Mouse (Mus musculus) Muller cell, postnatal 12 days (primary cell): Measurements from ENCODE around the gene AC141477.1.

Experiments
- DNase-seq: peaks from one replicate; pipeline ENCODE4 v3.0.0-alpha.2; 2015; ENCODE audit errors: inconsistent ontology term

AC141477.1 gene

GRCm38 (mm10) chr10:76440281-76440680, at the start of gene AC141477.1:
AC141477.1 (minus strand) TSS chr10:76440444.
- no peak for DNase-seq

DNA sequence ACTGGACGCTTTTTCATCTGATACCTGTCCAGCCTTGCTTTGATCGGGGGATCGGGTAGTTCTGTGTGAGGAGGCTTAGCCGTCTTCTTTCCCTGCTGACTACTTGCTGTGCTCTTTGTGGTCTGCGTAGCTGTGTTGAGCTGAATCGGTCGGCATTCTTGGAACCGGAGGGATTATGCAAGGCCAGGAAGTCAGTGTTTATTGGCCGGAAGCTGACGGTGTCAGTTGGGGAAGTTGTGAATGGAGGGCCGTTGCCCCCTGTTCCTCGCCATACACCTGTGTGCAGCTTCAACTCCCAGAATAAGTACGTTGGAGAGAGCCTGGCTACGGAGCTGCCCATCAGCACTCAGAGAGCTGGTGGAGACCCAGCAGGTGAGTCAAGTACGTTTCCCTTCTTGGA, 49.0 kb upstream of the AC141477.1 start:
- DNase-seq: no peak

DNA sequence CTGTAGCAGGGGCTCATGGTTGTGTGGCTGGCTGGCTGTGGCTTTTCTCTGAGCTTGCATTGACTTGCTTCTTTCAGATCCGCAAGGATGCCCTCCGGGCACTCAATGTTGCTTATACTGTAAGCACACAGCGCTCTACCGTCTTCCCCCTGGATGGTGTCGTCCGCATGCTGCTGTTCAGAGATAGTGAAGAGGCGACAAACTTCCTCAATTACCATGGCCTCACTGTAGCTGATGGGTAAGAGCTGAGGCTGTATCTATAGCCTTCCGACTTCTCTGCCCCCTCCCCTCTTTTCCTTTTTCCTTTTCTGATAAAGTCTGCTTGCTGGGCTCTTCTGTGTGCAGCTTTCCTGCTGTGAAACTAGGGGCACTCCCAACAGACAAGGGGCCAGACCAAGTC, 48.0 kb upstream of the AC141477.1 start:
- DNase-seq: no peak

GRCm38 (mm10) chr10:76486302-76486701, 46.1 kb upstream of the AC141477.1 start:
- no peak for DNase-seq

DNA sequence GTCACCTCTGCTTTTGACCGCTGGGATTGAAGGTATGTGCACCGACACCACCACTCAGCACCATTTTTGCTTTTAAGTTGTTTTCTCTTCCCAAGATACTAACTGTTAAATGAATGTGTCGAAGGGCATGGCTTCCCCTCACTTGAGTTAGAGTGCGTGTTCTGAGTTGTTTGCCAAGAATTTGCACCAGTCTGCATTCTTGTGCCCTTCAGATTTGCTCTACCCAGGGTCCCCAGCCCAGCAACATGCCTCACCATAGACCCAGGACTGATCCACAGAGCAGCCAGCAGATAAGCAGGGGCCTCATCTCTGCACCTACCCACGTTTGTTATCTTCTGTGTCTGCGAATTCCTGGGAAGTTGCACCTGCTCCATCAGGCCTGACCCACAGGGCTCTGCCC, 41.2 kb upstream of the AC141477.1 start:
- DNase-seq: no peak

DNA sequence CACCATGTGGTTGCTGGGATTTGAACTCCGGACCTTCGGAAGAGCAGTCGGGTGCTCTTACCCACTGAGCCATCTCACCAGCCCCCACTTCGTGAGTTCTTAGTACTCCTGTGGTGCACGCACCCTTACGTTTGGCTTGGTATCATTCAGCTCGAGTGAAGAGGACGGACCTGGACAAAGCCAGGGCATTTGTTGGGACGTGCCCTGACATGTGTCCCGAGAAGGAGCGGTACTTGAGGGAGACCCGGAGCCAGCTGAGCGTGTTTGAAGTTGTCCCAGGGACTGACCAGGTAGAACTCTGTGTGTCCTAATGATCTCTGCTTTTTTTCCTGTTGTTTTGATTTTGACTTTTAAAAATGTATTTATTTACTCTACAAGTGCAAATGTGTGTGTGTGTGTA, 40.6 kb upstream of the AC141477.1 start:
- DNase-seq: no peak

- DNase-seq: no peak
Measured at GRCm38 (mm10) chr10:76473759-76474158, 33.5 kb upstream of the AC141477.1 start.

DNA sequence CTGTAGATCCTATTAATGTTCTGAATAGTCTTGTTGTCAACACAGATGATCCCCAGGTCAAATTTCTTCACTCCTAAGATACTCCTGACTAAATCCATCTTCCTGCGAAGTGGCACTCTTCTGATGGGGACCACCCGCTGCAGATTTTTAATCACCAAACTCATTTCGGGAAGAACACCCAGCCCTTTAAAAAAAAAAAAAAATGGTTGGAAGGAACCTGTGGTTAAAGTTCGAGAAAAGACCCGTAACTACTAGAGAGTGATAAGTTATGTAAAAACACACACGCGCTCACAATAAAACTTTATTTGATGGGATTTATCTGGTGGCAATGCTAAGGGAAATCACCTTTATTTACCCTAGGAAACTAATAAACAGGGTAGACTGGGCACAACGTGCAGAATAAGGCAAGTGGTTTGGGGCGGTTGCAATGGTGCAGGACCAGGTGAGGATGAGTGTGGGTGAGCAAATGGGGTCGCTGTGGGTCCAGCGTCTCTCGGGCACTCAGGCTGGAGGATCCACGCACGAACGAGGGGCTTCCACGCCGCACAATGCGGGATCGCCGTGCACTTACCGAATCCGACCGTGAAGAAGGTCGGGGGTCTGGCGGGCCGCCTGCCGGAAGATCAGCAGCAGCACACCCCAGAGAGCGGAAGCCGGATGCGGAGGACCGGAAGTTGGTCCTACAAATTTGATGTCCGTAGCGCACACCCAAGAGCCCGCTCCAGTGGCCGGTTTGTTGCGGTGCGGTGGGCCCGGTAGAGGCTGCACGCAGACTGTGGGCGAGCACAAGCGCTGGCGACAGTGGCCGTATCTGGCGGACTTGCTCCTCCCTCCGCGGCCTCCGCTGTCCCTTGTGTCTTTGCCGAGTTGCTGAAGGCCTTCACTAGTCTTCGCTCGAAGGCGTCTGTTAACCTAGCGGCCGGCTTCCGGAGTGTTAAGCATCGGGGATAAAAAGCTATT, 28.2 kb upstream of the AC141477.1 start, which contains the start of the genes Mcm3ap and Ybey:
Mcm3ap (plus strand) TSS at position 725 of the 960 bp plus-strand sequence.
Ybey (minus strand) TSS at position 912 of the 960 bp plus-strand sequence.
- peak; percentile 92 for DNase-seq

- no peak for DNase-seq
Measured at GRCm38 (mm10) chr10:76462721-76463120, 22.5 kb upstream of the AC141477.1 start.

- DNase-seq: no peak
Measured at GRCm38 (mm10) chr10:76462312-76462711, 22.1 kb upstream of the AC141477.1 start.

- peak; percentile 60 for DNase-seq
Measured at GRCm38 (mm10) chr10:76461255-76461654, 21.0 kb upstream of the AC141477.1 start.

DNA sequence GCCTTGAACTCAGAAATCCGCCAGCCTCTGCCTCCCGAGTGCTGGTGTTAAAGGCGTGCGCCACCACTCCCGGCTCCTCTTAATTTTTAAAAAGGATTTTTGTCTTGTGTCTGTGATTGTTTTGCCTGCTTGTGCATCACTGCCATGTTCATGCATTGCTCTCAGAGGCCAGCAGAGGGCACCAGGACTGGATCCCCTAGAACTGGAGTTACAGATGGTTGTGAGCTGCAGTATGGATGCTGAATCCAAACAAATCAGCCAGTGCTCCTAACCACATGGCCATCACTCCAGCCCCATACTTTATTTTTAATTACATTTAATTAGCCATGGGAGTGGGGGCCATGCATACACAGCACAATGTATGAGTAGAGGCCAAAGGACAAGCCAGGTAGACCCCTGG, 15.0 kb upstream of the AC141477.1 start:
- peak; percentile 36 for DNase-seq

DNA sequence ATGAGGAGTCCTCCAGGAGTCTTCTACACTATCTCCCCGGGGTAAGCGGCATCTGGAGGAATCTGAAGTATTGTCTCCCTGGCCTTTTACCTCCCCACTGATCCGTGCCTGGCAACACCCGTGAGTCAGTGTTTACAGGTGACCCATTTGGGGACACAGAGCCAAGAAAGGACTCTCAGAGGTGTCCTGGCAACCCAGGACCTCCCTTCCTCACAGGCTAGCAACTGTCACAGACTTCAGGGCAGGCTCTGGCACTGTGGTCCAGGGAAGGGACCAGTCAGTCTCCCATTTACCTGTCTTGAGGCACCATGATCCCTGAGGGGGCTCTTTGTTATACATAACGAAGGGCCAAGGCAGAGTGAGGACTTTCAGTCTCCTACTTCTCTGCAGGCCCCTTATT, 8.6 kb upstream of the AC141477.1 start, which contains the start of gene 2610028H24Rik:
2610028H24Rik (plus strand) TSS at position 231 of the 400 bp plus-strand sequence.
- no peak for DNase-seq

DNA sequence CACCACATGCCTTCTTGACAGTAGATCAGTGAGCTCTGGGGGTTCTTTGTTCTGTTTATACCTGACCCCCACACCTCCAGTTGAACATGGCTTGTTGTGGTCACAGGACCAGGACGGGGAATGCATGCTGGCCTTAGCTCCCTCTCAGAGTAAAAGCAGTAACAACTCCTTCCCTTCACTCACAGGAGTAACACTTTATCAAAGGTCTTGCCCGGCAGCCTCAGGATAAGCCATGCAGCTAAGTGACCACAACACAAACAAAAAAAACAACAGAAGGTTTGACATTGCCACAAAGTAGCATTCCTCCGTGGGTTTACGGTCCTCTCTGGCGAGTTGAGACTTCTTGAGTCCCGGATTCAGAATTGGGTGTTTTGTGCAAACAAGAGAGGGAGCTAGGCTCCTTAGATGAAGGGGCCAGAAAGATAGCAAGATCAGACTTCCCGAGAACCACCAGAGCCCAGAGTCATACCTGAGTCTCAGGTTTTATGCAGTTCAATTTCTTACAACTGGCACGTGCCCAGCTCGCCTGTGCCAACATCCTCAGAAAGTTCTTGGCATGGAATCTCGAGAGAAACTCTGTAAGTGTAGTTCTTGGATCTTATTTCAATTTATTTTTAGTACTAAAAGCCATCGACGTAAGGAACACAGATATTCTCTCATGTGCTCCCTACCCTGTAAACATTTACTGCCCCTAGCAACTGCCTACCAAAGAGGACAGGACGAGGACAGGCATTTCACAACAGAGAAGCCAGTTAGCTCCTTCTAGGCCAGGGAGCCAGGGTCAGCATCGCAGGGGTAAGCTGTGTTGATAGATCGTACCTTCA, 7.4 kb upstream of the AC141477.1 start:
- DNase-seq: no peak

GRCm38 (mm10) chr10:76445996-76446681, 5.9 kb upstream of the AC141477.1 start:
- DNase-seq: no peak

DNA sequence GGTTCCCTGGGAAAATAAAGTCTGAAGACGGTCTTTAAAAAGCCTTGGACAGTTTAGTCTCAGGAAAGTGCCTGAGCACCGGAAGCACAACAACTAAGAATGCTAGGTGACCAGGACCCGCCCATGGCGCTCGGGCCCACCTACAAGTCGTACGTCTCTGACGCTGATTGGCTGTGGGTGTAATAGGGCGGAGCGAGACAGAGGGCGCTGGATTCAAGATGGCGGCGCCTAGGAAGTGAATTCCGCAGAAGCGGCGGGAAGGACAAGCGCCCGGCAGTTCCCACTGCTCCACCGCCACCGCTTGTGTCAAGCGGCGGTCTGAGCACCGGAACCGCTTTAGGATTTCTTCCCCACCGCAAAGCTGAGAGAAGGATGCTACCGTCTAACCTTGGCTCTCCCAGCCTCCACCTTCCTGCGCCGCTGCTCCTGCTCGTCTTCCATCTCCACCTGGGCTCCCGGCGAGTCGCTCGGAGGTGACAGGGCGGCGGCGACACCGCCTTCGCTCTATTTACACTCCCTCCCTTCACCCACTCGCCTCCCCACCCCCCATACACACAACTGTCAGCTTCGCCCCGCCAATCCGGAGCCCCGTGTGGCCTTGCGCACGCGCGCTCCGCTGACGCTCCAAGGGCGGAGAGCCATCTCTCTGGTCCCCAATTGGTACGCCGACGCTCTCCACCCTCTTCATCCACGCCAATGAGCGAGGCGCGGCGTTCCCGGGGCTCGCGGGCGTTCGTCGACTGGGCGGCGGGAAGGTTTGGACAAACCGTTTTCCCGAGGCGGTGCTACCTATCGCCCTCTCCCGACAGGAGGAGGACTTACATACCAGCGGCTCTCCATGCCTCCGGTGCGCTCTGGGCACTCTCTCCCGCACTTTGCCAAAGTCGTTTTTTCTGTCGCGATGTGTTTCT, 2.2 kb upstream of the AC141477.1 start, which contains the start of gene Pcnt:
Pcnt (minus strand) TSS at position 609 of the 911 bp plus-strand sequence.
- peak; percentile 99 for DNase-seq

DNA sequence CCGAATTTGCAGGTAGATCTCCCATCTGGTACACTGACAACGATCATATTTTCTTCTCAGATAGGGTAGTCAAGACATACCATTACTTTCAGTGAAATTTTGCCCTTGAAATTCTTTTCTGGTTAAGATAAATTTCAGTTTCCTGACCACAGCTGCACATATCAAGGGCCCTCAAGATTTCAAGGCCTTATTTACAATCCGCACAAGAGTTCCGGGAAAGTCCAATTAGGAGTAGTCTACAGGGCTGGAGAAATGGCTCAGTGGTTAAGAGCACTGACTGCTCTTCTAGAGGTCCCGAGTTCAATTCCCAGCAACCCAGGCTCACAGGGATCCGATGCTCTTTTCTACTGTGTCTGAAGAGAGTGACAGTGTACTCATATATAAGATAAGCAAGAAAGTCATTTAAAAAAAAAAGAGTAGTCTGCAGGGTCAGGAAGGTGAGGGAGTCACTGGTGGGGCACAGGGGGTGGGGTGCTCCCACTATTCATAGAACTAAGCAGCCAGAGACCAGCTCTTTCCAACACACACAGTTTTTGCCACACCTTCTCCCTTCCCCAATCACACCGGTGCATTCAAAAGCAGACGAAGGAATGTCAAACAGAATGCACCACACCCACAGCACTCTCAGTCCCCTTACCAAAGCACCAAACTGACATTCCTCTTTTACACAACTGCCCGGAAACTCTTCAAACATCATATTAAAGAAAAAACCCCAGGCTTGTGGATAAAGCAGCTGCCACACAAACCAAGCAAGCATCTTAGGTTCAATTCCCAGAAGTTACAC, 945 bp downstream of the AC141477.1 start:
- DNase-seq: no peak

DNA sequence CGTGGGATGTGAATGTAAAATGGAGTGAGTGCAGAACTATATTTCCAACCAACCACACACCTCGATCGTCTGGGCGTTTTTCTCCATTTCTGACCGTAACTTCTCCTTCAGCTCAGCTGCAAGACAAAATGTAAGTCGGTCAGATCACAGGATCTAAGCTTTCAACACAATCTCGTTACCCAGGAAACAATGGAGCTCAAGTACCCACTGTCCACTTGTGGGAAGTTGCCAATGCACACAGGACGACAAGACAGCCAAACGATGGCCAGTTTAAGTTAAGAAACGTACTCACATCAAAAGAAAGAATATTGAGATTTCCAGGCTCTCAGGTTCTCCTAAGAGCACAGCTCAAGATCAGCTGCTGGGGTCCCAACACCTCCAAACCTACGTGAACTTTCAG, 6.3 kb downstream of the AC141477.1 start:
- DNase-seq: no peak

- no peak for DNase-seq
Measured at GRCm38 (mm10) chr10:76425674-76426073, 14.6 kb downstream of the AC141477.1 start.

DNA sequence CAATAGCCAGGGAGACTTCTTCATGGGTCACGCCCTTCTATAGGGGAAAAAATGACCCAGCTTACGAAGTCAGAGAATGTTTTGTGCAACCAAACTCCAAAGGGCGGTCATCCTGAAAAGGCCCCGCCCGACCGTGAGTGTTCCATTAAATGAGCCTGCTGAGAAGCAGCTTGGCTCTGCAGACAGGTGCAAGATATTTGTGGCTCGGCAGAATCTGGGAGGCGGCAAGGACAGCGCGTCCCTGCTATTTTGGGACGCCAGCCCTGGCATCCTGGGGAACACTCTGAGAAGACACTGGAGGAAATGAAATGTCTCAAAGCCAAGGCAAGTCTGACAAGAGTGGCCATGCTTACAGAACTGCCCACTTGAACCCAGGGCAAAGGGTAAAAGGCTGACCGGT, 23.4 kb downstream of the AC141477.1 start:
- no peak for DNase-seq
